Mouse (Mus musculus) hindbrain, embryonic 10.5 days (tissue): ENCODE results near the gene 1700003F12Rik. TPM values are rescaled to one million over a fixed set of nuclear protein-coding genes. Genes with fewer than 3 reads are reported as not detected.
A peak's percentile ranks its signal among the peaks of the same experiment; 100 is the strongest.

Experiments
- DNase-seq: peaks from one replicate; pipeline ENCODE4 v3.0.0-alpha.2; 2017; ENCODE audit warnings: low spot score
- H3K27ac ChIP-seq: fragments of 300-500 bp; sonication (generic); 2 replicates; pipeline ENCODE4 v1.5.1; 2016; ENCODE audit warnings: mild to moderate bottlenecking, moderate library complexity
- H3K27me3 ChIP-seq: fragments of 300-500 bp; sonication (generic); 2 replicates; pipeline ENCODE4 v1.6.1; 2016; ENCODE audit warnings: mild to moderate bottlenecking; ENCODE audit not compliant: poor library complexity, insufficient read depth, severe bottlenecking
- H3K36me3 ChIP-seq: fragments of 300-500 bp; sonication (generic); 2 replicates; pipeline ENCODE4 v1.6.1; 2016; ENCODE audit warnings: mild to moderate bottlenecking, moderate library complexity
- H3K4me1 ChIP-seq: fragments of 300-500 bp; sonication (generic); replicated peaks from 2 replicates; pipeline ENCODE4 v1.6.1; 2016; ENCODE audit warnings: mild to moderate bottlenecking
- H3K4me3 ChIP-seq: fragments of 300-500 bp; sonication (generic); 2 replicates; pipeline ENCODE4 v1.5.1; 2016; ENCODE audit warnings: mild to moderate bottlenecking, moderate library complexity
- H3K9me3 ChIP-seq: fragments of 300-500 bp; sonication (generic); 2 replicates; pipeline ENCODE4 v1.6.1; 2016; ENCODE audit warnings: mild to moderate bottlenecking, moderate library complexity
- WGBS: fragments of 180-500 bp; shearing (Covaris S2); methylation state at CpG from one replicate; pipeline ENCODE4 v1.1.7; 2016; 5-methylcytosine and 5-hydroxymethylcytosine counted together
- polyA plus RNA-seq: library from polyadenylated mRNA; unstranded; fragments of >200 nt; fragmentation: Nextera tagmentation; extraction: Ambion mirVana; gene quantifications from 2 replicates; pipeline ENCODE4 v1.2.1, GENCODE M21; 2016

1700003F12Rik gene
- 9.5 and 10.0 TPM in 2 replicates for polyA plus RNA-seq

- Histone ChIP-seq H3K9me3 (no peaks in the 10 kb centered on the region), H3K4me1 (peaks cover 22% of the 10 kb centered on the region), H3K27ac (no peak within 1 kb of the TSS), H3K27me3 (peaks cover 31% of the 10 kb centered on the region), H3K36me3 (peaks cover 10% of the 10 kb centered on the region), H3K4me3 (no peak within 1 kb of the TSS)
- DNase-seq, result peak; percentile 2
- 90% methylated on average over 10 of the region's 10 CpGs for WGBS
These were observed at the start of gene 1700003F12Rik for GRCm38 (mm10) chr2:154546711-154547110. Gene 1700003F12Rik (plus strand): TSS chr2:154547085.

- Histone ChIP-seq H3K27me3 (no peaks in the 10 kb centered on the region), H3K36me3 (peaks cover 44% of the 10 kb centered on the region), H3K9me3 (no peaks in the 10 kb centered on the region), H3K4me1 (no peaks in the 10 kb centered on the region), H3K4me3 (no peak overlapping the region), H3K27ac (no peak overlapping the region)
- 77% methylated on average over 5 of the region's 5 CpGs for WGBS
- DNase-seq, result no peak
These were observed 48.3 kb upstream of the 1700003F12Rik start for GRCm38 (mm10) chr2:154498571-154498970.

- WGBS, result 96% methylated on average over 2 of the region's 2 CpGs
- Histone ChIP-seq H3K27me3 (no peaks in the 10 kb centered on the region), H3K27ac (no peak overlapping the region), H3K9me3 (no peaks in the 10 kb centered on the region), H3K4me3 (no peak overlapping the region), H3K36me3 (peaks cover 56% of the 10 kb centered on the region), H3K4me1 (no peaks in the 10 kb centered on the region)
- no peak for DNase-seq
These were observed 47.1 kb upstream of the 1700003F12Rik start for GRCm38 (mm10) chr2:154499717-154500247.

GRCm38 (mm10) chr2:154500758-154501157 is 46.1 kb upstream of the 1700003F12Rik start:
- no peak overlapping the region for H3K27ac ChIP-seq
- 92% methylated on average over 3 of the region's 3 CpGs for WGBS
- no peak overlapping the region for H3K4me3 ChIP-seq
- no peaks in the 10 kb centered on the region for H3K9me3 ChIP-seq
- peaks cover 61% of the 10 kb centered on the region for H3K36me3 ChIP-seq
- H3K27me3 ChIP-seq, result no peaks in the 10 kb centered on the region
- no peaks in the 10 kb centered on the region for H3K4me1 ChIP-seq
- DNase-seq, result no peak

GRCm38 (mm10) chr2:154507076-154507475 is 39.8 kb upstream of the 1700003F12Rik start:
- H3K27ac ChIP-seq, result no peak overlapping the region
- H3K36me3 ChIP-seq, result peaks cover 96% of the 10 kb centered on the region

GRCm38 (mm10) chr2:154507566-154508283 is 39.2 kb upstream of the 1700003F12Rik start:
- Histone ChIP-seq H3K27ac (no peak overlapping the region), H3K9me3 (no peaks in the 10 kb centered on the region), H3K36me3 (peaks cover 98% of the 10 kb centered on the region), H3K4me3 (no peak overlapping the region), H3K4me1 (no peaks in the 10 kb centered on the region), H3K27me3 (no peaks in the 10 kb centered on the region)
- 82% methylated on average over 9 of the region's 9 CpGs for WGBS
- DNase-seq, result no peak

More at GRCm38 (mm10) chr2:154507076-154507475, 39.8 kb upstream of the 1700003F12Rik start:
- Histone ChIP-seq H3K4me1 (no peaks in the 10 kb centered on the region), H3K27me3 (no peaks in the 10 kb centered on the region), H3K9me3 (no peaks in the 10 kb centered on the region), H3K4me3 (no peak overlapping the region)
- no peak for DNase-seq
- WGBS, result 85% methylated on average over 2 of the region's 2 CpGs

GRCm38 (mm10) chr2:154508450-154508849 is 38.4 kb upstream of the 1700003F12Rik start:
- H3K4me3 ChIP-seq, result no peak overlapping the region
- H3K27me3 ChIP-seq, result no peaks in the 10 kb centered on the region
- H3K27ac ChIP-seq, result no peak overlapping the region
- DNase-seq, result no peak
- 94% methylated on average over 4 of the region's 4 CpGs for WGBS
- no peaks in the 10 kb centered on the region for H3K4me1 ChIP-seq
- H3K36me3 ChIP-seq, result peaks cover 98% of the 10 kb centered on the region
- no peaks in the 10 kb centered on the region for H3K9me3 ChIP-seq

- DNase-seq, result no peak
- H3K27me3 ChIP-seq, result no peaks in the 10 kb centered on the region
- WGBS, result 90% methylated on average over 3 of the region's 3 CpGs
- H3K4me3 ChIP-seq, result no peak overlapping the region
- H3K27ac ChIP-seq, result no peak overlapping the region
- H3K9me3 ChIP-seq, result no peaks in the 10 kb centered on the region
- H3K36me3 ChIP-seq, result peaks cover 90% of the 10 kb centered on the region
- no peaks in the 10 kb centered on the region for H3K4me1 ChIP-seq
These were observed 36.7 kb upstream of the 1700003F12Rik start for GRCm38 (mm10) chr2:154510141-154510540.

- DNase-seq, result no peak
- peaks cover 91% of the 10 kb centered on the region for H3K36me3 ChIP-seq
- no peak overlapping the region for H3K27ac ChIP-seq
- H3K4me3 ChIP-seq, result no peak overlapping the region
- no peaks in the 10 kb centered on the region for H3K27me3 ChIP-seq
- no peaks in the 10 kb centered on the region for H3K4me1 ChIP-seq
- no peaks in the 10 kb centered on the region for H3K9me3 ChIP-seq
- WGBS, result 90% methylated on average over 3 of the region's 3 CpGs
These were observed 29.9 kb upstream of the 1700003F12Rik start for GRCm38 (mm10) chr2:154516944-154517343.

- Histone ChIP-seq H3K27ac (no peak overlapping the region), H3K36me3 (peaks cover 91% of the 10 kb centered on the region), H3K27me3 (no peaks in the 10 kb centered on the region), H3K9me3 (no peaks in the 10 kb centered on the region), H3K4me1 (no peaks in the 10 kb centered on the region), H3K4me3 (no peak overlapping the region)
- DNase-seq, result no peak
- 95% methylated on average over 5 of the region's 5 CpGs for WGBS
These were observed 29.5 kb upstream of the 1700003F12Rik start for GRCm38 (mm10) chr2:154517424-154517823.

- H3K9me3 ChIP-seq, result no peaks in the 10 kb centered on the region
- H3K27me3 ChIP-seq, result no peaks in the 10 kb centered on the region
- no peaks in the 10 kb centered on the region for H3K4me1 ChIP-seq
- peaks cover 98% of the 10 kb centered on the region for H3K36me3 ChIP-seq
- H3K27ac ChIP-seq, result no peak overlapping the region
- DNase-seq, result no peak
- no peak overlapping the region for H3K4me3 ChIP-seq
These were observed 25.4 kb upstream of the 1700003F12Rik start for GRCm38 (mm10) chr2:154521449-154521848.

- no peaks in the 10 kb centered on the region for H3K4me1 ChIP-seq
- H3K9me3 ChIP-seq, result no peaks in the 10 kb centered on the region
- peaks cover 98% of the 10 kb centered on the region for H3K36me3 ChIP-seq
- 90% methylated on average over 5 of the region's 5 CpGs for WGBS
- H3K27me3 ChIP-seq, result no peaks in the 10 kb centered on the region
- no peak overlapping the region for H3K4me3 ChIP-seq
- no peak for DNase-seq
- no peak overlapping the region for H3K27ac ChIP-seq
These were observed 24.6 kb upstream of the 1700003F12Rik start for GRCm38 (mm10) chr2:154522334-154522733.

- H3K36me3 ChIP-seq, result peaks cover 95% of the 10 kb centered on the region
- H3K4me1 ChIP-seq, result no peaks in the 10 kb centered on the region
- H3K9me3 ChIP-seq, result no peaks in the 10 kb centered on the region
- no peak for DNase-seq
- H3K27ac ChIP-seq, result no peak overlapping the region
- WGBS, result 90% methylated on average over 2 of the region's 2 CpGs
- H3K4me3 ChIP-seq, result no peak overlapping the region
- no peaks in the 10 kb centered on the region for H3K27me3 ChIP-seq
These were observed 21.6 kb upstream of the 1700003F12Rik start for GRCm38 (mm10) chr2:154525285-154525684.
